Mouse (Mus musculus) common myeloid progenitor, adult 5-6 weeks (primary cell): ENCODE results near the gene Aldh1a3. TPM values are rescaled to one million over a fixed set of nuclear protein-coding genes. Genes with fewer than 3 reads are reported as not detected.

Experiments used
- total RNA-seq: library from RNA; stranded (forward); fragments of 200-1000, 187-1606 nt; gene quantifications from 2 replicates; pipeline ENCODE4 v1.2.3, GENCODE M21; 2017

The Aldh1a3 gene
- total RNA-seq, 1 experiment from 2014 or later, result 0.46 TPM

Other genes starting within 250 kb of the Aldh1a3 start
- gene Gm10974, start 61.6 kb downstream of the Aldh1a3 start, total RNA-seq, result not detected in 2 replicates
- gene Lrrk1, start 39.2 kb downstream of the Aldh1a3 start, total RNA-seq, result 16.6 and 16.8 TPM in 2 replicates